Mouse (Mus musculus) liver, embryonic 15.5 days (tissue): Measurements from ENCODE around the gene C5ar1. TPM values are rescaled to one million over a fixed set of nuclear protein-coding genes. Genes with fewer than 3 reads are reported as not detected.

Experiments
- ATAC-seq: fragments of 200-750 bp; cut with Nextera tagmentation; 2 replicates; pipeline ENCODE4 v1.8.0; 2017; ENCODE audit warnings: moderate number of reproducible peaks, mild to moderate bottlenecking, moderate library complexity; ENCODE audit not compliant: insufficient read depth
- H3K27ac ChIP-seq: fragments of 300-500 bp; sonication (generic); replicated peaks from 2 replicates; pipeline ENCODE4 v1.5.1; 2015; ENCODE audit warnings: mild to moderate bottlenecking, inconsistent platforms
- H3K27me3 ChIP-seq: fragments of 300-500 bp; sonication (generic); 2 replicates; pipeline ENCODE4 v1.6.1; 2015; ENCODE audit warnings: mild to moderate bottlenecking, inconsistent platforms
- H3K36me3 ChIP-seq: fragments of 300-500 bp; sonication (generic); replicated peaks from 2 replicates; pipeline ENCODE4 v1.6.1; 2015; ENCODE audit warnings: moderate library complexity, mild to moderate bottlenecking, inconsistent platforms
- H3K4me1 ChIP-seq: fragments of 300-500 bp; sonication (generic); replicated peaks from 2 replicates; pipeline ENCODE4 v1.6.1; 2015; ENCODE audit warnings: inconsistent platforms
- H3K4me2 ChIP-seq: fragments of 300-500 bp; sonication (generic); 2 replicates; pipeline ENCODE4 v1.6.1; 2015; ENCODE audit warnings: moderate library complexity, mild to moderate bottlenecking, inconsistent platforms
- H3K4me3 ChIP-seq: fragments of 300-500 bp; sonication (generic); replicated peaks from 2 replicates; pipeline ENCODE4 v1.5.1; 2015; ENCODE audit warnings: mild to moderate bottlenecking, inconsistent platforms
- H3K9ac ChIP-seq: fragments of 300-500 bp; sonication (generic); 2 replicates; pipeline ENCODE4 v1.6.1; 2015; ENCODE audit warnings: moderate library complexity, mild to moderate bottlenecking, inconsistent platforms
- H3K9me3 ChIP-seq: fragments of 300-500 bp; sonication (generic); replicated peaks from 2 replicates; pipeline ENCODE4 v1.6.1; 2016; ENCODE audit warnings: inconsistent platforms
- WGBS: fragments of 180-500 bp; shearing (Covaris S2); methylation state at CpG from one replicate; pipeline ENCODE4 v1.1.7; 2015; ENCODE audit warnings: mixed read lengths; ENCODE audit not compliant: insufficient replicate concordance; 5-methylcytosine and 5-hydroxymethylcytosine counted together
- polyA plus RNA-seq: library from polyadenylated mRNA; unstranded; fragments of >200 nt; fragmentation: Nextera tagmentation; extraction: Ambion mirVana; gene quantifications from 2 replicates; pipeline ENCODE4 v1.2.1, GENCODE M21; 2015

C5ar1 gene
- polyA plus RNA-seq, 1 experiment from 2014 or later = 3.5 TPM

DNA sequence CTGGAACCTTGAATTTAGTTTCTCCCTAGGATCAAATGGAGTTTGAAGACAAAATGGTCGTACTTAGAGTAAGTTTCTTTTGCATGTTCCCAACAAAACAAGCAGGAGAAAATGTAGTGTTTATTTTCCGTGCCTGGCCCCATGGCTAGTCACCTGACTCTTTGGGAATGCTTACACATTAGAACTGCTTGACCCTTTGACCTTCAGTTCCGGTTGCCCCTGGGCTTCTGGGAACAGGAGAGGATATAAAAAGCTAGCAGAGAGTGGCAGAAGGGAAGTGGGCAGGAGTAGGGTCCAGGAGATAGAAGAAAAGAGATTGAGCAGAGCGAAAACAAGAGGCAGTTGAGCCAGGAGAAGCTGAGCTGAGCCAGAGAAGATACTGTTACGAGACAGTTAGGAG, 29.5 kb downstream of the C5ar1 start:
- Histone ChIP-seq H3K4me1 (peaks cover 3% of the 10 kb centered on the region; the same call in 1 of the 2 replicates), H3K27me3 (0 out of 2 replicates have a peak, but pooled peaks cover 5% of the 10 kb centered on the region), H3K36me3 (no peaks in the 10 kb centered on the region), H3K9ac (no peak overlapping the region), H3K4me2 (no peak overlapping the region), H3K4me3 (no peak overlapping the region), H3K27ac (0 out of 2 replicates have a peak overlapping the region, but pooled peaks have one; percentile 35), H3K9me3 (0 out of 2 replicates have a peak, but pooled peaks cover 4% of the 10 kb centered on the region)
- no peak for ATAC-seq
- WGBS = 33% methylated on average over 5 of the region's 5 CpGs

DNA sequence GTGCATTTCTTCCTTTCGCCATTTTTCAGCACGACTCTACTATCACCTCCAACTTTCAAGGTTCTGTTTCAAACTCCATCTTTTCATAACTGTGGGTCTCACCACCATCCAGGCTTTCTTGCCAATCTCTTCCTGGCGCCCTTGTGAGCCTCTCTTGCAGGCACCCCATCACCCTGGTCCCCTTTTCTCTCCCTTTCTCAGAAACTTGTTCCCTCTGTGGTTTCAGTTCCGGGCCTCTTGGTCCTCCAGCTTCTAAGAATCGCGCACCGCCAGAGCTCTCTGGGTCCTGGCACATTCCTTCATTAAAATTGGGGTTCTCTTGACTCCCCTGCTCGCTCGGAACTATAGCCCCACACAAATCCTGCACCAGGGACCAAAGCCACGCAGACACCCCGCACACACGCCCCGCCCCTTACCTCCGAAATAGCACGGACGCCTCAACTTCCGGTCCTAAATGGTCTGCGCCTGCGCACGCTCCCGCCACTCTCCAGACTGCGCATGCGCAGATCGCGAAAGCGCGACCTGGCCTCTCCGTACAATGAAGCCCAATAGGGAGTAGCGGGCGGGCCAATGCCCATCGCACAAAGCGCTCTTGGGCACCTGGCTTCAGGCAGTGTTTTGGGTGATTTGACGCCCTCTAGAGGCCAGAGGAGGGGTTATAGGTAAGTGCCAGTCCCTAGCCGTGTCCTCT, 37.6 kb downstream of the C5ar1 start, which contains the start of gene Dhx34:
TSS of gene Dhx34 (minus strand) at position 456 of the 691 bp plus-strand sequence.
- Histone ChIP-seq H3K4me3 (peak within 1 kb of the TSS; percentile 75), H3K27ac (peak within 1 kb of the TSS; percentile 82), H3K36me3 (peaks cover 14% of the 10 kb centered on the region), H3K4me2 (peak within 1 kb of the TSS; percentile 76), H3K27me3 (0 out of 2 replicates have a peak, but pooled peaks cover under 1% of the 10 kb centered on the region), H3K9ac (peak within 1 kb of the TSS; percentile 80), H3K9me3 (no peaks in the 10 kb centered on the region), H3K4me1 (peaks cover 21% of the 10 kb centered on the region)
- peak; percentile 97 for ATAC-seq
- under 1% methylated on average over 34 of the region's 34 CpGs for WGBS

DNA sequence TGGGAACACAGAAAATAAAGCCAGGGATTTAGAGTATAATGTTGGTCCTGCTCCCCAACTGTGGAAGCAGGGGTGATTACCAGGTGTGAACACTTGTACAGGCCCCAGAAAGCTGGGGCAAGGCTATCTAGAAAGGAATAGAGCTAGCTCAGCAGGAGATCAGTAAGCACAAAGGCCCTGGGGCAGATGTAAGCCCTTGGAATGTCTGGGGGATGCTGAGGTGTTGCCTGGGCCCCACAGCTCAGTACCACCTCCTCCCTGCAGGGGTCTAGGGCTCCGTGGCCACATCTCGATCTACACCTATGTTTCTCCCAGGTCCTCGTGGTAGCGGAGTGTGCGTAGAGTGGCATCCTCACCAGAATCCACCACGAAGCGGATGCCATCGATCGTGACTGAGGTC, 45.4 kb downstream of the C5ar1 start:
- no peak overlapping the region for H3K4me3 ChIP-seq
- no peaks in the 10 kb centered on the region; the same call in 1 of the 2 replicates for H3K4me1 ChIP-seq
- H3K36me3 ChIP-seq = peaks cover 58% of the 10 kb centered on the region
- ATAC-seq = no peak
- no peak overlapping the region for H3K27ac ChIP-seq
- H3K9ac ChIP-seq = no peak overlapping the region
- no peak overlapping the region for H3K4me2 ChIP-seq
- H3K27me3 ChIP-seq = no peaks in the 10 kb centered on the region
- H3K9me3 ChIP-seq = no peaks in the 10 kb centered on the region
- WGBS = 86% methylated on average over 9 of the region's 9 CpGs

DNA sequence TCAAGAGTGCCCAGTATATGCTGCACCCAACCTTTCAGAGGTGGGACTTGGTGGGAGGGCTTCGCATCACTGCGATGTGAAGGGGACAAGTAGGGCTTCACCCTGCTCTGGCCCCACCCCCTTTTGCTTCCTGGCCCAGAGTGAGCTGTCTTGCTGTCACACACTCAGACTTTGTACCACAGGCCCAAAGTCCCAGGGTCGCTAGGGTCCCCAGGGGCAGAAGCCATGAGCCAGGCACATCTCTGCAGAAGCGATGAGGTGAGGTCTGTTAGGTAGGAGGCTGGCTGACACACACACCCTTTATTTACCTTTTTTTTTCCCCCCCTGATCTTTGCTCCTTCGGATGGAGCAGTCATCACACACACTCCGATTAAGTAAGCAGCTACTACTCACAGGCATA, 46.1 kb downstream of the C5ar1 start:
- no peak overlapping the region for H3K27ac ChIP-seq
- no peaks in the 10 kb centered on the region for H3K9me3 ChIP-seq
- no peaks in the 10 kb centered on the region for H3K27me3 ChIP-seq
- peaks cover 55% of the 10 kb centered on the region for H3K36me3 ChIP-seq
- WGBS = 84% methylated on average over 6 of the region's 6 CpGs
- no peak overlapping the region for H3K9ac ChIP-seq
- H3K4me1 ChIP-seq = no peaks in the 10 kb centered on the region; the same call in 1 of the 2 replicates
- no peak overlapping the region for H3K4me2 ChIP-seq
- H3K4me3 ChIP-seq = no peak overlapping the region
- ATAC-seq = 0 out of 2 replicates have a peak, but pooled peaks have one; percentile 33

DNA sequence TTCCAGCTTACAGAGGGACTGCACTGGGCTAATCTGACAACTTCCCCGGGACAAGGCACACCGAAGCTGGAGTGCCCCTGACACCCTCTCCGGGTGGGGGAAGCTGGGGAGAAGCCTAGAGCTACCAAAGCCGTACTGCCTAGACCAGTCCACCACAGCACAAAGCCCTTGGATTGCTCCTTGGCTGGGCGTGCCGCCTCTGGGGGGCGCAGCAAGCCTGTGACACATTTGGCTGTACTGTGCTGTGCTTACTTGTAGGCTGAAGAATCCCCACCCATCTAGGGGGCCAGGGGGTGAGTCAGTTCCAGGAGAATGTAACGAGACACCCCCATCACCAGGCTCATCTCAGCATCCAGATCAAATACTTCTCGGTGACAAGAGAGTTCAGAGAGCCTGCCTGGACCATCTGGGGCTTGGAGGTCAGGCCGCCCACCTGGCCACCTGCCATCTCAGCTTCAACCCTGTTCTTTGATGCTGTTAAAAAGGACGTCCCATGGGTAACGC, 48.4 kb downstream of the C5ar1 start:
- Histone ChIP-seq H3K36me3 (peaks cover 39% of the 10 kb centered on the region), H3K4me1 (no peaks in the 10 kb centered on the region; the same call in 1 of the 2 replicates), H3K4me2 (no peak overlapping the region), H3K9ac (no peak overlapping the region), H3K4me3 (no peak overlapping the region), H3K9me3 (no peaks in the 10 kb centered on the region), H3K27ac (no peak overlapping the region), H3K27me3 (no peaks in the 10 kb centered on the region)
- ATAC-seq = no peak
- 67% methylated on average over 12 of the region's 12 CpGs for WGBS

DNA sequence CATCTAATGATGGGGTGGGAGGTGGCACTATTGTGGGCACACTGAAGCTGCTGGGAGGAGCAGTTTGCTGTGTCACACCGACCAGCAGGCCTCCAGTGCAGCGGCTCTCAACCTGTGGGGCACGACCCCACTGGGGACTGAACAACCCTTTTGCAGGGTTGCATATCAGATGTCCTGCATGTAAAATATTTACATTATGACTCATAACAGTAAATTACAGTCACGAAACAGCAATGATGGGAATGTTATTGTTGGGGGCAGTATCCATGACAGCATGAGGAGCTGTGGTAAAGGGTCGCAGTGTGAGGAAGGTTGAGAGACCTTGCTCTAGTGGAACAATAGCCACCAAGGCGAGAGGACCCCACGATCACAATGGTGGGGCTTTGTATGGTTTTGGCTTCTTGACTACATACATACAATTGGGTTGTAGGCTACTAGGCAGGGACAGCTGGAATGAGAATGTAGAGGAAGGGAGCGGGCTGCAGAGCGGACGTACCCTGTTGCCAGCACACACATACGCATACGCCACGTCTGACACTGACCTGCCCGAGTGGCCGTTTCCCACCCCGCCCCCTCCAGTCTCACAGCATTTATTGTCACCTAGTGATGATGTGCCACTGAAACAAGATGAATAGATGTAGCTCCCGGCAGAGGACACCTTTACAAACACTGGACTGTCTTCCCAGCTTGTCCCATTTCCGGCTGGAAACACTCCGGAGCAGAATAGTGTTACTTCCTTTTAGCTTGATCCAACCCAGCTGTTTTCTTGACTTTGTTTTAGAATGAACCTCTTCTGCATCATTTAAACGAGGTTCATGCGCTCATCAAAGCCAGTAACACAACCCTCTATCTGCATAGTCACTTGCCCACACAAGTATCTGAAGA, 50.3 kb downstream of the C5ar1 start:
- Histone ChIP-seq H3K27ac (no peak overlapping the region), H3K4me1 (no peaks in the 10 kb centered on the region; the same call in 1 of the 2 replicates), H3K9ac (no peak overlapping the region), H3K4me3 (no peak overlapping the region), H3K9me3 (no peaks in the 10 kb centered on the region), H3K27me3 (no peaks in the 10 kb centered on the region), H3K4me2 (no peak overlapping the region), H3K36me3 (peaks cover 24% of the 10 kb centered on the region)
- WGBS = 75% methylated on average over 21 of the region's 21 CpGs
- no peak for ATAC-seq

DNA sequence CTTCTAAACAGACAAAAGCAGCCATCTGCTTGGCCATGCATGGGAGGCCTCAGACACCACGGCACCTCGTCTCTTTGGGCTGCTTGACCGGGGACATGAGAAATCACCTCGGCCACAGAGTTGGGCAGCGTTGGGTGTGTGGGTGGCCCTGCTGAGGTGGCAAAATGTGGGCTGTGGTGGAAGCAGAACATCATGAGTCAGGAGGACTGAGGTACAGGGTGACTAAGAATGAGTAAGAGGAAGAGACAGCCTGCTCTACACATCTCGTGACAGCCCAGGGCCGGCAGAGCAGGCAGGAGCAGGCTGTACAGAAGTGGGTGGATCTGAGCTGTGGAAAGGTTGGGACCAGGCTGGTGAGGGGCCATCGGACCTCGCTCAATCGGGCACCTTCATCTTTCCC, 51.8 kb downstream of the C5ar1 start:
- Histone ChIP-seq H3K9ac (no peak overlapping the region), H3K9me3 (no peaks in the 10 kb centered on the region), H3K4me3 (no peak overlapping the region), H3K4me1 (no peaks in the 10 kb centered on the region), H3K27me3 (no peaks in the 10 kb centered on the region), H3K36me3 (peaks cover 33% of the 10 kb centered on the region), H3K27ac (0 out of 2 replicates have a peak overlapping the region, but pooled peaks have one; percentile 9), H3K4me2 (no peak overlapping the region)
- WGBS = 76% methylated on average over 10 of the region's 10 CpGs
- no peak for ATAC-seq

DNA sequence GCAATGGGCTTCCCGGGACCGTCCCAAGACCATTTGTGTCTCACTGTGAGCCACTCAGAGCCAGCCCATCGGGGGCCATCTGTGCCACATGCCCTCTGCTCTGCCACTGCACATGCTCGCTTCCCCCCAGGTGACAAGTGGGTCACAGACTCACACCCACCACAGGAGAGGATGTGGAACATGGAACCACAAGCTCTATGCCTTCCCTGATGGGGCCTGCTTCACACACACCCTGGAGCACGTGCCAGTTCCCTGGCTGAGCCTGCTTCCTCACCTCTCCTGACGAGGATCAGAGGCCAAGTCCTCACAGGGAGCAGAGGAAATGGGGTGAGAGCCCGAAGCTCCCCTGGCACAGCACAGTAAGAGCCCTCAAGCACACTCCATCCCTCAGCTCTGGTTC, 52.3 kb downstream of the C5ar1 start:
- 0 out of 2 replicates have a peak overlapping the region, but pooled peaks have one; percentile 9 for H3K27ac ChIP-seq
- H3K9ac ChIP-seq = no peak overlapping the region
- H3K4me2 ChIP-seq = no peak overlapping the region
- peaks cover 33% of the 10 kb centered on the region for H3K36me3 ChIP-seq
- ATAC-seq = no peak
- H3K27me3 ChIP-seq = no peaks in the 10 kb centered on the region
- H3K4me1 ChIP-seq = no peaks in the 10 kb centered on the region
- H3K4me3 ChIP-seq = no peak overlapping the region
- no peaks in the 10 kb centered on the region for H3K9me3 ChIP-seq
- WGBS = 68% methylated on average over 7 of the region's 7 CpGs

DNA sequence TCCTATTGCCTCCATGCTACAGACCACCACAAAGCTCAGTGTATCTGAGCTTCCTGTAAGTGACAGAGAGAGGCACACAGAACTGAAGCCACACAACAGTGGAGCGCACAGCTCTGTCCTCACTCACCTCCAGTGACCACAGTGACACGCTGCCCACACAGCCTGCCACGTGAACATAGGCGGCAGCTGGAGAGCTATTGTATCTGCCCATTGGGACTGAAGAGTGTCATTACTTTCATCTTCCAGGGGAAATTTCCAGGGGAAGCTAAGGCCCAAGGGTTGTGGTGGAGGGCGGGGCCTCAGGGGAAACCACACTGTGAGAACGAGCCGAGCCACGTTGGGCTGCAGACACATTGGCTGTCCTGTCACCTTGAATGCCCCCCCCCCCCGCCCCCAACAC, 54.5 kb downstream of the C5ar1 start:
- Histone ChIP-seq H3K4me1 (no peaks in the 10 kb centered on the region), H3K9me3 (no peaks in the 10 kb centered on the region), H3K27ac (no peak overlapping the region), H3K4me2 (no peak overlapping the region), H3K36me3 (peaks cover 31% of the 10 kb centered on the region; the same call in 1 of the 2 replicates), H3K4me3 (no peak overlapping the region), H3K27me3 (no peaks in the 10 kb centered on the region), H3K9ac (no peak overlapping the region)
- 63% methylated on average over 8 of the region's 9 CpGs for WGBS
- no peak for ATAC-seq

DNA sequence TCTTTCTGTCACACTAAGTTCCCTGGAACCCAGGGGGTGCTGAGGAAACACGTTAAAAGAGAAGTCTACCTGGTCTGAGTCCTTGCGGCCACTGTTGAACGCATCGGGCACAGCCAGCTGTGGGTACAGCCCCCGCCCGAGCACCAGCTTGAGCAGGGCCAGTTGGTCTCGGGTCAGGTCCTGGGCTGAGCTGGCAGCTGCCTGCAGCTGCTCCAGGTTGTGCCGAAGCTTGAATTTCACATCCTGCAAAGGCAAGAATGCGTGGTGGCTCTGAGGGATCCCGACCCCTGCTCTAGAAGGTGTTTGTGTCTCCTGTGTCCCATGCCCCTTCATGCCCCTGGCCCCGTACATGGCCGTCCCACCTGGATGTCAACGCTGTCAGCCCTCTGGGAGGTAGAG, 55.8 kb downstream of the C5ar1 start:
- no peaks in the 10 kb centered on the region for H3K4me1 ChIP-seq
- no peak for ATAC-seq
- H3K9me3 ChIP-seq = no peaks in the 10 kb centered on the region
- H3K27me3 ChIP-seq = no peaks in the 10 kb centered on the region
- H3K4me2 ChIP-seq = no peak overlapping the region
- no peak overlapping the region for H3K9ac ChIP-seq
- no peak overlapping the region for H3K27ac ChIP-seq
- H3K36me3 ChIP-seq = peaks cover 31% of the 10 kb centered on the region; the same call in 1 of the 2 replicates
- H3K4me3 ChIP-seq = no peak overlapping the region
- WGBS = 84% methylated on average over 13 of the region's 13 CpGs
